Mouse (Mus musculus): ENCODE results near the gene Hipk2.

- no peak for TF ChIP-seq CTCF (IDR thresholded peaks at IDR 0.05; ENCODE audit: borderline replicate concordance, control insufficient read depth, extremely low read depth, insufficient read depth, low read length, poor library complexity)
- TF ChIP-seq POLR2A (IDR thresholded peaks at IDR 0.05; ENCODE audit: control insufficient read depth, extremely low read depth, insufficient read depth, low read length, poor library complexity): no peak
Measured at GRCm38 (mm10) chr6:38785747-38786146, 90.2 kb downstream of the Hipk2 start.

Data from thymus, adult 2 months (tissue).